Mouse (Mus musculus): ENCODE data around the gene Hist1h2bj. TPM values are rescaled to one million over a fixed set of nuclear protein-coding genes. Genes with fewer than 3 reads are reported as not detected.
A peak's percentile ranks its signal among the peaks of the same experiment; 100 is the strongest.
"Not testable (repeated sequence)": the region's sequence is repeated elsewhere in the genome, so short reads cannot be mapped to it uniquely, and the experiment has no call there.

Hist1h2bj gene
- polyA plus RNA-seq, 1 experiment from 2014 or later, result 1.4 TPM

DNA sequence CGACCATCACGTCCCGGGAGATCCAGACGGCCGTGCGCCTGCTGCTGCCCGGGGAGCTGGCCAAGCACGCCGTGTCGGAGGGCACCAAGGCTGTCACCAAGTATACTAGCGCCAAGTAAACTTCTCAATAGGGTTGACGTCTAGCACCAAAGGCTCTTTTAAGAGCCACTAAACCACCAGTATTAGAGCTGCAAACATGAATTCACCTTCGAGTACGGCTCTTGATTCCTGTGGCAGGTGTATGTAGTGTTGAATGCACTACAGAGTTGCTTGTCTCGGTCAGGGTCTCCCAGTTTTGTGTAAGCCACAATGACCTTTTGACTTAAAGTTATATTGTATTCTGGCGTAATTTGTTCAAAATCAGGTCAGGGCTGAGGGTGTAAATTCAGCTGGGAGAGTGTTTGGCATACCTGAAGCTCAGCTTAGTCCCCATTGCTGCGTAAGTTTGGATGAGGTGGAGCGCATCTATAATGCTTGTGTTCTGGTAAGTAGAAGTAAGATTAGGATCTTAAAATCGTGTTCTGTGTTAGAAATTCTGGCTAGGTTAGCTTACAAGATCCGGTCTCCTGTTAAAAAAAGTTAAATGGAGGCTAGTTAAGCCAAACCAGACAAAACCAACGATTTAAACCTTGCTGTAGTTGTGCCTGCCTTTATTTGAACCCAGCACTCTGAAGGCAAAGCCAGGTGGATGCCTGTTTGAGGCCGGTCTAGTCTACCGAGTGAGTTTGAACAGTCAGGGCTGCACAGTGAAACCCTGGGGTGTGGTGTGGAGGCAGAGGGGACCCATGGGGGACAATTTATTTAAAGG lies 6.7 kb upstream of the Hist1h2bj start:
- Histone ChIP-seq H3K4me1 (ENCODE audit: control insufficient read depth, insufficient read depth, low read length) (peaks cover 16% of the 10 kb centered on the region), H3K9ac (replicated peaks; ENCODE audit: low read depth, low read length) (no peak overlapping the region), H3K9me3 (ENCODE audit: control insufficient read depth, low read length) (no peaks in the 10 kb centered on the region), H3K4me3 (ENCODE audit: low read depth, low read length) (peak overlapping the region; percentile 33), H3K27me3 (ENCODE audit: control insufficient read depth, insufficient read depth, low read length) (no peaks in the 10 kb centered on the region), H3K4me2 (ENCODE audit: low read depth, low read length) (peak overlapping the region; percentile 68), H3K36me3 (ENCODE audit: control insufficient read depth, insufficient read depth, low read length) (no peaks in the 10 kb centered on the region), H3K27ac (ENCODE audit: low read depth, low read length) (peak overlapping the region; percentile 55; the same call in 1 of the 2 replicates)
- 4% methylated on average over 17 of the region's 23 CpGs for WGBS
- ATAC-seq (ENCODE audit: low read depth), result peak; percentile 26

GRCm38 (mm10) chr13:22036986-22037385 lies 6.0 kb upstream of the Hist1h2bj start:
- WGBS, result 67% methylated on average over 3 of the region's 3 CpGs
- Histone ChIP-seq H3K4me1 (ENCODE audit: control insufficient read depth, insufficient read depth, low read length) (peaks cover 17% of the 10 kb centered on the region), H3K4me2 (ENCODE audit: low read depth, low read length) (peak overlapping the region; percentile 68; the same call in 1 of the 2 replicates), H3K27ac (ENCODE audit: low read depth, low read length) (no peak overlapping the region), H3K9me3 (ENCODE audit: control insufficient read depth, low read length) (no peaks in the 10 kb centered on the region), H3K9ac (replicated peaks; ENCODE audit: low read depth, low read length) (no peak overlapping the region), H3K4me3 (ENCODE audit: low read depth, low read length) (no peak overlapping the region), H3K27me3 (ENCODE audit: control insufficient read depth, insufficient read depth, low read length) (no peaks in the 10 kb centered on the region), H3K36me3 (ENCODE audit: control insufficient read depth, insufficient read depth, low read length) (no peaks in the 10 kb centered on the region)
- ATAC-seq (ENCODE audit: low read depth), result no peak

DNA sequence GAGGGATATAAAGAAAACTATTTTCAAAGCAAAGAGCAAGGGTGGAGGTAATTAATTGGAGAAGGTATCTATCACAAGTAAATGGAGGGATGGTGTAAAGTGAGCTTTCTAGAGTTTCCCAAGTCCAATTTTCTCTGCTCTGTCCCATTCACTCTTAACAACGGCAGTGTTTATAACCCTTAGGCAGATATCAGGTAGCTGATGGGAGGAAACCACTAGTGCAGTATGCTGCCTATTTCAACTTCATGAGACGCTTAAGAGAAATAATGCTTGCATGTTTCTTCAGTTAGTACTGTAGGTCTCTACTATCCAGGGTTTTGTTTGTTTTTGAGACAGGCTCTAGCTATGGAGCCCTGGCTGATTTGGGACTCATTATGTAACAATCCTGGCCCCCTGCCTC lies 5.6 kb upstream of the Hist1h2bj start:
- Histone ChIP-seq H3K4me1 (ENCODE audit: control insufficient read depth, insufficient read depth, low read length) (peaks cover 21% of the 10 kb centered on the region), H3K36me3 (ENCODE audit: control insufficient read depth, insufficient read depth, low read length) (no peaks in the 10 kb centered on the region), H3K27ac (ENCODE audit: low read depth, low read length) (no peak overlapping the region), H3K4me3 (ENCODE audit: low read depth, low read length) (no peak overlapping the region), H3K4me2 (ENCODE audit: low read depth, low read length) (no peak overlapping the region), H3K9ac (replicated peaks; ENCODE audit: low read depth, low read length) (no peak overlapping the region), H3K27me3 (ENCODE audit: control insufficient read depth, insufficient read depth, low read length) (no peaks in the 10 kb centered on the region), H3K9me3 (ENCODE audit: control insufficient read depth, low read length) (no peaks in the 10 kb centered on the region)
- ATAC-seq (ENCODE audit: low read depth), result no peak
- WGBS, result 71% methylated on average over 2 of the region's 2 CpGs

DNA sequence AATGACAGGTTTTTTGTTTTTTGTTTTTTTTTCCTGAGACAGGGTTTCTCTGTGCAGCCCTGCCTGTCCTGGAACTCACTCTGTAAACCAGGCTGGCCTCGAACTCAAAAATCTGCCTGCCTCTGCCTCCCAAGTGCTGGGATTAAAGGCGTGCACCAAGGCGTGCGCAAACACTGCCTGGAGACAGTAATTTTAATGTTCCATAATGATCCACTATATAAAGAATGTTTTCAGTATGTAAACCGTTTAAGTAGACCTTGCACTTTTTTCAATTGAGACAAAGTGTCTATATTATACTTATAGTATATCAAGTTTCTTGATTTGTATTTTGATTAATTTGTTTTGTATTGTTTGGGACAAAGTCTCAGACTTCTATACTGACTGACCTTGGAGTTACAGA lies 3.6 kb upstream of the Hist1h2bj start:
- H3K27me3 ChIP-seq (ENCODE audit: control insufficient read depth, insufficient read depth, low read length), result no peaks in the 10 kb centered on the region
- WGBS, result 73% methylated on average over 5 of the region's 5 CpGs
- H3K4me1 ChIP-seq (ENCODE audit: control insufficient read depth, insufficient read depth, low read length), result peaks cover 25% of the 10 kb centered on the region
- no peak overlapping the region for H3K9ac ChIP-seq (replicated peaks; ENCODE audit: low read depth, low read length)
- H3K4me2 ChIP-seq (ENCODE audit: low read depth, low read length), result no peak overlapping the region
- no peak overlapping the region for H3K27ac ChIP-seq (ENCODE audit: low read depth, low read length)
- no peaks in the 10 kb centered on the region for H3K9me3 ChIP-seq (ENCODE audit: control insufficient read depth, low read length)
- H3K36me3 ChIP-seq (ENCODE audit: control insufficient read depth, insufficient read depth, low read length), result no peaks in the 10 kb centered on the region
- no peak for ATAC-seq (ENCODE audit: low read depth)
- H3K4me3 ChIP-seq (ENCODE audit: low read depth, low read length), result no peak overlapping the region

GRCm38 (mm10) chr13:22039951-22040463 lies 3.0 kb upstream of the Hist1h2bj start:
- H3K27ac ChIP-seq (ENCODE audit: low read depth, low read length), result no peak overlapping the region
- no peaks in the 10 kb centered on the region for H3K36me3 ChIP-seq (ENCODE audit: control insufficient read depth, insufficient read depth, low read length)
- no peak for ATAC-seq (ENCODE audit: low read depth)
- H3K27me3 ChIP-seq (ENCODE audit: control insufficient read depth, insufficient read depth, low read length), result no peaks in the 10 kb centered on the region
- H3K4me1 ChIP-seq (ENCODE audit: control insufficient read depth, insufficient read depth, low read length), result peaks cover 22% of the 10 kb centered on the region
- H3K4me3 ChIP-seq (ENCODE audit: low read depth, low read length), result peak overlapping the region; percentile 36; the same call in 1 of the 2 replicates
- peak overlapping the region; percentile 68 for H3K4me2 ChIP-seq (ENCODE audit: low read depth, low read length)
- no peaks in the 10 kb centered on the region for H3K9me3 ChIP-seq (ENCODE audit: control insufficient read depth, low read length)
- WGBS, result 11% methylated on average over 2 of the region's 2 CpGs
- H3K9ac ChIP-seq (replicated peaks; ENCODE audit: low read depth, low read length), result no peak overlapping the region

DNA sequence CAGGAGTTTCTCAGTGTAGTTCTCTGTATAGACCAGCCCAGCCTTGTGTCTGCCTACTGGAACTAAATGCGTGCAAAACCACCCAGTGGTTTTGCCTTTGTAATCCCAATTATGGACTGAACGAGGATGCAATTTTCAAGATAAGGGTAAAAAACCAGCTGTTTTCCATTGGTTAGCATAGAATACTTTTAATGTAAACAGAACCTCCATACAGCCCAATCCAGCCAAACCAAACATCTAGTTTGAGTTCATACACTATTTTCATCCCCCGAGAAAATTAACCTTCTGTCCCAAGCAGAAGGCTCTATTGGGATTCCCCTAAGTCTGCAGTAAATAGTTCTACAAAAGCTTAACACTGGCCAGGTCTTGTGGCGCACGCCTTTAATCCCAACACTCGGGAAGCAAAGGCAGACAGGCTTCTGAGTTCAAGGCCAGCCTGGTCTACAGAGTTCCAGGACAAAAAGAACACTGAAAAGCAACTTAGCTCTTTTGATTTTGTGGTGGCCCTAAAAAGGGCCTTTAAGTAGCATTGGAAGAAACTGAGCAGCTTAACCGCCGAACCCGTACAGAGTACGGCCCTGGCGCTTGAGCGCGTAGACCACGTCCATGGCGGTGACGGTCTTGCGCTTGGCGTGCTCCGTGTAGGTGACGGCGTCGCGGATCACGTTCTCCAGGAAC lies 2.4 kb upstream of the Hist1h2bj start:
- Histone ChIP-seq H3K4me3 (ENCODE audit: low read depth, low read length) (peak overlapping the region; percentile 36), H3K27me3 (ENCODE audit: control insufficient read depth, insufficient read depth, low read length) (no peaks in the 10 kb centered on the region), H3K4me1 (ENCODE audit: control insufficient read depth, insufficient read depth, low read length) (peaks cover 22% of the 10 kb centered on the region), H3K36me3 (ENCODE audit: control insufficient read depth, insufficient read depth, low read length) (no peaks in the 10 kb centered on the region), H3K9me3 (ENCODE audit: control insufficient read depth, low read length) (no peaks in the 10 kb centered on the region), H3K4me2 (ENCODE audit: low read depth, low read length) (peak overlapping the region; percentile 68), H3K27ac (ENCODE audit: low read depth, low read length) (peak overlapping the region; percentile 76), H3K9ac (replicated peaks; ENCODE audit: low read depth, low read length) (peak overlapping the region; percentile 42; the same call in 1 of the 2 replicates)
- WGBS, result under 1% methylated on average over 23 of the region's 24 CpGs
- ATAC-seq (ENCODE audit: low read depth), result peak; percentile 14; the same call in 1 of the 2 replicates

- Histone ChIP-seq H3K4me2 (ENCODE audit: low read depth, low read length) (peak within 1 kb of the TSS; percentile 68), H3K9ac (replicated peaks; ENCODE audit: low read depth, low read length) (peak within 1 kb of the TSS; percentile 42; the same call in 1 of the 2 replicates), H3K4me1 (ENCODE audit: control insufficient read depth, insufficient read depth, low read length) (peaks cover 21% of the 10 kb centered on the region), H3K27ac (ENCODE audit: low read depth, low read length) (peak within 1 kb of the TSS; percentile 76), H3K4me3 (ENCODE audit: low read depth, low read length) (peak within 1 kb of the TSS; percentile 36)
- not testable (repeated sequence) for H3K36me3 ChIP-seq (ENCODE audit: control insufficient read depth, insufficient read depth, low read length); H3K27me3 ChIP-seq (ENCODE audit: control insufficient read depth, insufficient read depth, low read length); H3K9me3 ChIP-seq (ENCODE audit: control insufficient read depth, low read length)
- ATAC-seq (ENCODE audit: low read depth), result peak; percentile 70
- WGBS, result under 1% methylated on average over 22 of the region's 27 CpGs
Measured at GRCm38 (mm10) chr13:22041142-22041536, 1.9 kb upstream of the Hist1h2bj start, which contains the start of gene Hist1h4i. TSS of gene Hist1h4i (minus strand) at chr13:22041362.

- Histone ChIP-seq H3K27ac (ENCODE audit: low read depth, low read length) (peak overlapping the region; percentile 64), H3K4me3 (ENCODE audit: low read depth, low read length) (peak overlapping the region; percentile 26), H3K9me3 (ENCODE audit: control insufficient read depth, low read length) (no peaks in the 10 kb centered on the region), H3K4me1 (ENCODE audit: control insufficient read depth, insufficient read depth, low read length) (peaks cover 15% of the 10 kb centered on the region), H3K4me2 (ENCODE audit: low read depth, low read length) (peak overlapping the region; percentile 62), H3K9ac (replicated peaks; ENCODE audit: low read depth, low read length) (no peak overlapping the region), H3K27me3 (ENCODE audit: control insufficient read depth, insufficient read depth, low read length) (no peaks in the 10 kb centered on the region), H3K36me3 (ENCODE audit: control insufficient read depth, insufficient read depth, low read length) (no peaks in the 10 kb centered on the region)
- ATAC-seq (ENCODE audit: low read depth), result no peak
- WGBS, result under 1% methylated on average over 13 of the region's 13 CpGs
Measured at GRCm38 (mm10) chr13:22041651-22042567, 1.1 kb upstream of the Hist1h2bj start.

All from neural tube, embryonic 14.5 days (tissue).